Mouse (Mus musculus) thymus, postnatal 0 days (tissue): Measurements from ENCODE around the gene Slc38a11. TPM values are rescaled to one million over a fixed set of nuclear protein-coding genes. Genes with fewer than 3 reads are reported as not detected.

Experiments
- DNase-seq: peaks from one replicate; pipeline ENCODE4 v3.0.0-alpha.2; 2015; ENCODE audit warnings: low spot score
- polyA plus RNA-seq: library from polyadenylated mRNA; unstranded; fragments of >200 nt; fragmentation: Nextera tagmentation; extraction: Ambion mirVana; gene quantifications from 2 replicates; pipeline ENCODE4 v1.2.1, GENCODE M21; 2015

Gene Slc38a11
- polyA plus RNA-seq = not detected in 2 replicates

GRCm38 (mm10) chr2:65363828-65364497 is at the start of gene Slc38a11:
Slc38a11 (minus strand) TSS chr2:65364034.
- peak; percentile 18 for DNase-seq

GRCm38 (mm10) chr2:65407110-65407509 is 43.3 kb upstream of the Slc38a11 start:
- DNase-seq = no peak

- no peak for DNase-seq
These were observed 41.6 kb upstream of the Slc38a11 start for GRCm38 (mm10) chr2:65405407-65405806.

- no peak for DNase-seq
These were observed 38.2 kb upstream of the Slc38a11 start for GRCm38 (mm10) chr2:65402001-65402400.

- DNase-seq = no peak
These were observed 36.1 kb upstream of the Slc38a11 start for GRCm38 (mm10) chr2:65399938-65400337.

GRCm38 (mm10) chr2:65396128-65396527 is 32.3 kb upstream of the Slc38a11 start:
- DNase-seq = peak; percentile 21

- no peak for DNase-seq
These were observed 29.2 kb upstream of the Slc38a11 start for GRCm38 (mm10) chr2:65393061-65393460.

GRCm38 (mm10) chr2:65391322-65391721 is 27.5 kb upstream of the Slc38a11 start:
- DNase-seq = peak; percentile 33

- DNase-seq = no peak
These were observed 21.0 kb upstream of the Slc38a11 start for GRCm38 (mm10) chr2:65384815-65385214.

GRCm38 (mm10) chr2:65382485-65382884 is 18.7 kb upstream of the Slc38a11 start:
- no peak for DNase-seq

- no peak for DNase-seq
These were observed 14.6 kb upstream of the Slc38a11 start for GRCm38 (mm10) chr2:65378425-65378824.

- no peak for DNase-seq
These were observed 10.6 kb upstream of the Slc38a11 start for GRCm38 (mm10) chr2:65374410-65374809.

- no peak for DNase-seq
These were observed 9.2 kb upstream of the Slc38a11 start for GRCm38 (mm10) chr2:65373076-65373475.

GRCm38 (mm10) chr2:65360736-65361475 is 2.9 kb downstream of the Slc38a11 start:
- DNase-seq = no peak

GRCm38 (mm10) chr2:65347367-65347766 is 16.5 kb downstream of the Slc38a11 start:
- no peak for DNase-seq

- no peak for DNase-seq
These were observed 16.9 kb downstream of the Slc38a11 start for GRCm38 (mm10) chr2:65346915-65347314.

- DNase-seq = no peak
These were observed 17.8 kb downstream of the Slc38a11 start for GRCm38 (mm10) chr2:65346037-65346436.

- peak; percentile 86 for DNase-seq
These were observed 21.8 kb downstream of the Slc38a11 start for GRCm38 (mm10) chr2:65342057-65342456.

- peak; percentile 60 for DNase-seq
These were observed 23.0 kb downstream of the Slc38a11 start for GRCm38 (mm10) chr2:65340839-65341238.

GRCm38 (mm10) chr2:65337378-65338140 is 26.3 kb downstream of the Slc38a11 start:
- DNase-seq = peak; percentile 74

GRCm38 (mm10) chr2:65336608-65337007 is 27.2 kb downstream of the Slc38a11 start:
- DNase-seq = peak; percentile 25

GRCm38 (mm10) chr2:65334091-65334490 is 29.7 kb downstream of the Slc38a11 start:
- DNase-seq = no peak
